Mouse (Mus musculus): ENCODE measurements around the gene Slc22a18. TPM values are rescaled to one million over a fixed set of nuclear protein-coding genes. Genes with fewer than 3 reads are reported as not detected.

Gene Slc22a18
- under 1 TPM; 0.42 to 0.62 TPM for total RNA-seq (2021)
- long read RNA-seq, experiment 1, partial matches to known transcripts = 0 of 1 reads
- long read RNA-seq, experiment 1, other reads (novel, unspliced or antisense) = 1 of 1 reads
- long read RNA-seq, experiment 2 = 0 reads

DNA sequence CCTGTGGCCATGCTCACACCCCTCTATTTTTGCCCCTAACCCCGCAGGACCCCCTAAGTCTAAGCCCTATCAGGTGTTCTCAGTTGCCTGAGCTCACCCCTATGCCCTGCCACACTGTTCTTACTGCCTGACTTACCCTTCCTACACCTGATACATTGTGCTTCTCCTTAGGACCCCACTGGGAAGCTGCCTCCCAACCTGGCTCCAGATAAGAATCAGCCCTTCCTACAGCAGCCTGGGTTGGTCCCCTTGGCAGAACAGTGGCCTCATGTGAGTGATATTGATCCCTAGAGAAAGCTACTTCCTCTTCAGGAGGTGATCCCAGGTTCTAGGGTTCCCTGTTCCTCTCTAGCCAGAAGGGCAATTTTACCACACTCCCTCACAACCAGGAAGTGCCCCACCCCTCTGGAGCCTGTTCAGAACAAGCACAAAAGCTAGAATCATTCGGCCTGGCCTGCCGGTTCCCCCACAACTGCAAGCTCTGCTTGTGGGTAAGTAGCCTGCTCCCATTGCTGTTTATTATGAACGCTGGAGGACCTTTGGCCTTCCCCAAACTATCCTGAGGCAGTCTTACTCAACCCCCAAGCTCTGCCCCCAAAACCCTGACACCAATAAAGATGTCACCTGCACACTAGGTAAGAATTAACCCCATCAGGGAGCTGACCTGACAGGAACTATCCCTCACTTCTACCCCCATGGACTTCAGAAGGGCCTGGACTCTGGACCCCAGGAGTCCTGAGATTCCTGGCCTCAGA is at the start of gene Slc22a18:
Gene Slc22a18 (plus strand): TSS at position 390 of the 755 bp plus-strand sequence.
- intact Hi-C loops (cut with DNase I) = loop anchor here (10.0 kb wide), 1 partner anchor 281 kb away; the partner anchor contains the start of gene Osbpl5
- DNase-seq (ENCODE audit: low spot score in 2 of 2) = no peak

DNA sequence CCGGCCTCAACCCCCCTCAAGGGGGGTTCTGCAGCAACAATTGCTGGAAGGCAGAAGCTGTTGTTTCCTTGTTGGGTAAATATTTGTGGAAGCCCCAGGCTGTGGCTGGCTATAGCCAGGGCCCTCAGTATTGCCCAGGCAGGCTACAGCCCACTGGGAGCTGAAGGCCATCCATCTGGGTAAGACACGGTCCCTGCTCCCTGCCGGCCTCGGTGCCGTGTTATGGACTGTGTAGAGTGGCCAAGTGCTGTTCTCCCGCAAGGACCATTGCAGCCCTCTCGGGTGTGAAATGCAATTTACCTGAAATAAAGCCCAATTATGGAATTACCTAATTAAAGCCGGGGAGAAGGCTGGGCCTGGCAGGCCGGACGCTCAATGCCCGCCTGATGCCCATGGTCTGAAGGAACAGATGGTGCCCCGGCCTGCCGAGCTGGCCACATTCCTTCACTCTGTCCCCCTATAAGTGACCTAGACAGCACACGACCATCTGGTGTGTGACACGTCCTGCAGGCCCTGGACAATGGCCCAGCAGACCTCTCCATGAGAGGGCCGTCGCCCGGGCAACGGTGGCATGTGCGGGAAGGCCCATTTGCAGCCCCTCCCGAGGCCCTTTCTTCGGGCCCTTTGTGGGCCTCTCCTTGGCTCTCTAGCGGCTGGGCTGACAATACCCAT is 45.3 kb upstream of the Slc22a18 start:
- no peak for DNase-seq (ENCODE audit: low spot score in 2 of 2)
- intact Hi-C loops (cut with DNase I) = no loop called here

DNA sequence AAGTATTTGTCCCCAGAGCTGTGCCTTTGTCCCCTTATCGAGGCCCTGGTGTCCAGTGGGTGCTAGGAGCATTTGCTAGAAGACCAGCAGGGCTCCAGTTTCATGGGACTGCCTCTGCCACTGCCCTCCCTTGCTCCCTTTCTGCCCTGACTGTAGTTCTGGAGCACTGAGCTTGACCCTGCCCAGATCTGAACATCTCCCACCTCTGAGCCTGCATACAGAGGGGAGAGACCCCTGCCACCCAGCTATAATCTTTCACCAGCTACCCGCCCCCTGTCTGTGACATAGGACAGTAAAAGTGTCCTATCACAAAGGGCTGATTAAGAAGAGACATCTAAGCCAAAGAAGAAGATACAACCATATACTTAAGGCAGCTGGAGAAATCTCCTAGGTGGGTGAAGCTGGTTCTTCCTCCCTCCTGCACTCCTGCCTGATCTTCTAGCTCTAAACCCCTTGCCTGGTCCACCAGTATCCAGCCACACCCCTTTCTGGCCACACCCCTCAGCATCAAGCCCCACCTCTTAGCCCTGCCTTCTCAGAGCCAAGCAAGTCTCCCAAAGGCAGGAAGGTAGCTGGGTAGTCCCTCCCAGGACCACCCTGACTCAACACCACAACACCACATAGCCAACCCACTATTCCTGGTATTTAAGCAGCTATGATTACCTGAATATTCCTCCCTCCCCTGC is 44.6 kb upstream of the Slc22a18 start:
- DNase-seq (ENCODE audit: low spot score in 2 of 2) = no peak
- intact Hi-C loops (cut with DNase I) = no loop called here

DNA sequence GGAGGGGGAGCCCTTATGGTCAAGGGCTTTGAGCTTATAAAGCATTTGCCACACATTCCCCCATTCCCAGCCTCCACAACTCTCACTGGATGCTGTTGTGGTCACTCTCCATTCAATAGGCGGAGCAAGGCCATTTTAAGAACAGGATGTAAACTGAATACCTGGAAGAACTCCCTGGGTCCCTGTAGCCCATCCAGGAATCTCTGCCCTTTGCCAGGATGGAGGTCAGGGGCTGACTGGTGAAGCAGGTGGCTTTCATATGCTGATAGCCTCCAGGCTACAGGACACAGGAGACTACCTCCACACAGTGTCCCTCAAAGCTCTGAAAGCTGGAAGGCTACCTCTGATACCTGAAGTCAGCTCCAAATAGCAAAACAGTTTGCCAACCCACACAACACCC is 40.9 kb upstream of the Slc22a18 start:
- intact Hi-C loops (cut with DNase I) = no loop called here
- no peak for DNase-seq (ENCODE audit: low spot score in 2 of 2)

DNA sequence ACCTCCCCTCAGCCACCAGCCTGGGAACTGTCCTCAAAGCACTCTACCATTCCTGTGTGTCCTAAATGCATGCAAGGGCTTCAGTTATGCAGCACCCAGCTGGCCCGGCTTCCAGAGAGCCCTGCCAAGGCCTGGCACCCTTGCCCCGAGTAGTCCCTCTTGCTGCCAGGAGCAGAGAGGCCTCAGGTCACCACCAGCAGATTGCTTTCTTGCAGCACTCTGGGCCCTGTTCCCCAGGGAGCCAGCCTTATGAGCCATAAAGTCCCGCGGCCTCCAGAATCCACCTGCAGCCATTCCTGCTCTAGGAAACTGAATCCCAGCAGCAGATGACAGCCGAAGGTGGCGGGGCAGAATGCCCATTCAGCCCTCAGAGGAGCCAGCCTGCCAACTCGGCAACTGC is 40.2 kb upstream of the Slc22a18 start:
- DNase-seq (ENCODE audit: low spot score in 2 of 2) = peak in 1 of 2 experiments; percentile 31
- intact Hi-C loops (cut with DNase I) = no loop called here

DNA sequence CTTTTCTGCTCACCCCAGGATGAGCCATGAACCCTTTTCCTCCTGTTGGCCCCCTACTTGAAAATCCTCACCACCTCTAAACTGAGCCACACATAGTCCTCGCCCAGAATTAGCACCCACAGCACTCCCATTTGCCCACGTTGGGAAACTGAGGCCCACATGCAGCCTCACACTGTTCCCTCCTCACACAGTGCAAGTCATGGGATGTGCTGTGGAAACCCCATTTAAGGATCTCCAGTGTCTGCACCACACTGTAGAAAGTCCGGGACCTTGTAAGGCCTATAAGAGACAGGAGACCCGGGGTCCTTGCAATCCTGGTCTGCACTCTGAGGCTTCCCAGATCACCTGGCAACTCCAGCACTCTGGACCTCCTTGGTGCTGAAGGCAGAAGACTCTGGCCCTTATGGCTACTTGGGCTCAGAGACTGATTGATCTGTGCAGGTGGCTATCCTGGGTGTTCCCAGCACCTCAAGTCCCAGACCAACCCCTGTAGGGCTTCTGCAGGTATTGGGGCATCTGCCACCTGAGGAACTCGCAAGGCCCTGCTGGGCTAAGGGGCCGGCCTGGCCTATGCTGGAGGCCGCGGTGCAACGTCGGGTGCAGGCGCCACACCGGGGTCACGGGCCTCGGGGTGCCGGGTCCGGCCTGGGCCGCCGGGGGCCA is 36.2 kb upstream of the Slc22a18 start:
- intact Hi-C loops (cut with DNase I) = no loop called here
- no peak for DNase-seq (ENCODE audit: low spot score in 2 of 2)

DNA sequence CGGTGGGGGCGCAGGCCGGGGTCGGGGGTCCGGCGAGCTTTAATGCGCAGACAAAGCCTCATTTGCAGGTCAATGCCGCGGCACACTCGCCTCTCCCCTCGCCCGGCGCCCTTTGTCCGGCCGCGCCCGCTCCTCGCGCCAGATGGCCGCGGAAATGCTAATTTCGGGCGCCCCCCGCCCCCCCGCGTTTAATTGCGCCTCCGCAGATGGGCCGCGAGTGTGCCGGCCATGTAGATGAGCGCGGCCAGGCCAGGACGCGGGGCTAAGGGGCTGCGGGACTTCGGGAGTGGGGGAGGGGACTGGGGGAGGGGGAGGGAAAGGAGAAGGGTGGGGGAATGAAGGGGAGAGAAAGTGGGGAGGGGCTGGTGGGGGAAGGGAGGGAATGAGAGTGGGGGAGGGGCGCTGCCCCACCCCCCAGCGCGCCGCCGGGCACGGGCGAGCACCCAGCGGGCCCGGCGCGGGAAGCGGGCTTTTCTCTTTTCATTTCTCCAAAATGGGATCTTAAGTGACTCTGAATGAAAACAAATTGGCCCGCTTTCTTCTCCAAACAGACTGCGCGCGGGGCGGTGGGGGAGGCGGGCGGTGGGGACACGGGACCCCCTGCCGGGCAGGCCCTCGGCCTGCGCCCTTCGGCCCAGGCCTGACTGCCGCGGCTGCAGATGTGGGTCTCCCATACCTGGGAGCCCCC is 35.5 kb upstream of the Slc22a18 start:
- no peak for DNase-seq (ENCODE audit: low spot score in 2 of 2)
- intact Hi-C loops (cut with DNase I) = no loop called here

DNA sequence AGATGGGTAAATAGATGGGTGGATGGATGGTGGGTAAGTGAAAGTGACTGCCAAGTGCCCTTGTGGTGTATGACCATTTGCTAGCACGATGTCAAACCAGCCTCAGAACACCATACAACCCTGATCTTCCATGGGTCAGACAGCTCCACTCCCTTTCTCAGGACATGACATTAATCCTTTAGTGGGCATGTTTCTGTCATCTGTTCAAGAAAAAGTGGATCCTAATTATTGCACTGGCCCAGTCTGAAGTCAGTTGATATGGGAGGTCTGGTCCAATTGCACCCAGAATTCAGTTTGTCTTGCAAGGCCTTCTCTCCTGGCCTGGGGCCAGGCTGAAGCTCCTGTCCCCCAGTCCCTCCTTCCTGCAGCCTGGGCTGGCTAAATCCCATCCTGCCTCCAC is 34.6 kb upstream of the Slc22a18 start:
- DNase-seq (ENCODE audit: low spot score in 2 of 2) = no peak
- intact Hi-C loops (cut with DNase I) = no loop called here

DNA sequence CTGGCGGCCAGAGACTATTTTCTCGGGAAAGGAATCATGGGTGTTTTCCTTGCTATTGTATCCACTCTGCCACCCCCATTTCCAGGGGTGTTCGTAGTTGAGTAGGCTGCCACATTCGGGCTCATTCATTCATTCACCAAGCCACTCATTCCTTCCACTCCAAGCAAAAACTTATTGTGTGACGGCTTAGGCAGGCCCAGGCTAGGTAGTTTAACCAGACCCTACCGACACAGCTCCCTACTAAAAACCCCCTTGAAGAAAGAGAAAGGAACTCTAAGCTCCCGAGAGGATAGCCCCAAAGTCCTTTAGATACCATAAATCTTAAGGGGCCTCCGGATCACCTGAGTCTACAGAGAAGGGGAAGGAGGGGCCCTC is 29.0 kb upstream of the Slc22a18 start:
- intact Hi-C loops (cut with DNase I) = no loop called here
- no peak for DNase-seq (ENCODE audit: low spot score in 2 of 2)

DNA sequence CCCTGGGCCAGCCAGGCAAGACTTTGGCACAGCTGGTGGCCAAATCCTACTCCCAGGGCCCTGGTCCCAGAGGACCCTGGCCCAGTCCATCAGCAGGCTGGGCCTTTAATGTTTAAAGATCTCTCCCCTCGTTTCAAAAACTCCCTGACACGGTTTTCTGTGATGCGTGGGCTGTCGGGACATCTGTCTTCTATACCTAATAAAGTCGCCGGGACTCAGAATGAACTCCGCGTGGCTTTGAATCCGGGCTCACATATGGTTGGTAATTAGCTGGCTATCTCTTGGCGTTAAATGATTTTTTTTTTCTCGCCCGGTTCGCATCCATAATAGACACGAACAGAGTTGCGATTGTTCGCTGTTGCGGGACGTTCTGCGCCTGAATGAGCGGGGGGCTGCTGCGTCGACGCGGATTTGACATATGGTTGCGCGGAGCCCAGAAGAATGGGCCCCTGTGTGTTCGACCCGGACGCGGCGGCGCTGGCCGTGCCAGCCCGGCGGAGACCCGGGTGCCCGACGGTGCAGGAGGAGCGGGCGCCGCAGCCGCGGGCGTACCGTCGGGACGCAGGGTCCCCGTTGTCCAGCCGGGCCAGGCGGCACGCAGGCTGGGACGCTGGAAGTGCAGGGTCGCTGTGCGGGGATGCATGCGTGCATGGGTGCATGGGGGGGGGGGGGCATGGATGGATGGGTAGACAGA is 28.4 kb upstream of the Slc22a18 start:
- no peak for DNase-seq (ENCODE audit: low spot score in 2 of 2)
- intact Hi-C loops (cut with DNase I) = no loop called here

DNA sequence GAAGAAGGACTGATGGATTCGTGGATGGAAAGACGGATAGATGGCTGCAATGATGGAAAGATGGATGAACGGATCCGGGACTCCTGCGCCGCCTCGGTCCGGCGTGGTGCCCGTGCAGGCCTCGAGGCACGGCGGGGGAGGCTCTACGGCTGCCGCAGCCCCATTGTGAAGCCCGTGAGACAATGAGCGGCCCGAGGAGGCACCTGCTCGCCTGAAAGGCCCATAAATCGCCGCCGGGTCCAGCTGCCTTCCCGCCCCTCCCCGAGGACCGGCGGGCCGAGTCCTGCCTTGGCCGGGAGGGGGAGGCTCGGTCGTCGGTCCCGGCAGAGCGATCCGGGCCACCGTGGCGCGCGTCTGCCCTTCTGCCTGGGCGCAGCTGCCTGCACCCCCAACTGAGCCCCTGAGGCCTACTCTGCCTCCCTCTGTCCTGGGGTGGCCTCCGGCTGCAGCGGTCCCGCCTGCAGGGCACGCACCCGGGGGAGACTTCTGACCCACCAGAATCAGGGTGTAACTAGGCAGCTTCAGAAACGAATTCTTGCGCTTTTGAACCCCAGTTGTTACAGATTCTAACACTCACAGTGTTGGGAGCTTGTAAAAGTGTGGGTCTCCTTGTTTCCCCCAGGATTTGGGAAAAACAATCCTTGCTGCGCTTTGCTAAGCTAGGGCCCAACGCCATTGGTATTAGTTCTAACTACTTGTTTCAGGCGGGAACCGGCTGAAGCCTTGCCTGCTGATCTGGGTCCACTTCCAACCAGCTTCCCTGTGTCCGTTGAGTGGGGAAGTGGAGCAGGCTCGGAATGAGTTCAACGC is 27.7 kb upstream of the Slc22a18 start:
- DNase-seq (ENCODE audit: low spot score in 2 of 2) = no peak
- intact Hi-C loops (cut with DNase I) = no loop called here

DNA sequence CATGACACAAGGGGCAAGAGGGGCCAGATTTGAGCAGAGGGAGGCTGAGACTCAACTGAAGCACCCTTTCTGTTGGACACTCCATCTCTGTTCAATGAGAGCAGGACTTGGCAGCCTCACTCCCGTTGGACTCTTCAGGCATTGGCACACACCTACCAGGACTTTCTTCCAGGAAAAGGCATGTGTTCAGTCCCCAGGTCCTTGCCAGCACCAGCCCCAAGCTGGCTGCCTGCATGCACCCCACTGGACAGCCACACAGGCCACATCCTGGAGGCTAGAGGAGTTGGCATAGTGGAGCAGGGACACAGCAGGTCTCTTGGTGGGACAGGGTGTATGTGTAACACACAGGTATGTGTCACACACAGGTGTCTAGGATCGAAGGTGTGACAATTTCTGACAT is 26.4 kb upstream of the Slc22a18 start:
- intact Hi-C loops (cut with DNase I) = no loop called here

DNA sequence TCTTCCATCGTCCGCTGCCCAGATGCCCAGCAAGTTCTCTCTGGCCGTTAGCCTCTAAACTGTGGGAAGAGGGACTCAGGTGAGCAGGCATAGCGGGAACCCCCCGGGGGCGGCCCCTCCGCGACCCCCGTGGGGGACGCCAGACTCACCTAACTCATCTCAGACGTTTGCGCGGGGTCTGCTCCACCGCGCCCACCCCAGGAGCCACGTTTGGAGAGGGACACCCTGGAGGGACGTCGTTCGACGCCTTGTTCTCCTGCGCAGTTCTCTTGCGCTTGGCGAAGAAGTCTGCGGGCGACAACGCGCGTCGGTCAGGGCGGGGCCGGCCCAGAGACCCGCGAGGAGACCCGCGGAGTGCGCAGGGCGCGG is 14.6 kb upstream of the Slc22a18 start:
- no peak for DNase-seq (ENCODE audit: low spot score in 2 of 2)
- intact Hi-C loops (cut with DNase I) = no loop called here

More for the DNA sequence above, 26.4 kb upstream of the Slc22a18 start:
- no peak for DNase-seq (ENCODE audit: low spot score in 2 of 2)

DNA sequence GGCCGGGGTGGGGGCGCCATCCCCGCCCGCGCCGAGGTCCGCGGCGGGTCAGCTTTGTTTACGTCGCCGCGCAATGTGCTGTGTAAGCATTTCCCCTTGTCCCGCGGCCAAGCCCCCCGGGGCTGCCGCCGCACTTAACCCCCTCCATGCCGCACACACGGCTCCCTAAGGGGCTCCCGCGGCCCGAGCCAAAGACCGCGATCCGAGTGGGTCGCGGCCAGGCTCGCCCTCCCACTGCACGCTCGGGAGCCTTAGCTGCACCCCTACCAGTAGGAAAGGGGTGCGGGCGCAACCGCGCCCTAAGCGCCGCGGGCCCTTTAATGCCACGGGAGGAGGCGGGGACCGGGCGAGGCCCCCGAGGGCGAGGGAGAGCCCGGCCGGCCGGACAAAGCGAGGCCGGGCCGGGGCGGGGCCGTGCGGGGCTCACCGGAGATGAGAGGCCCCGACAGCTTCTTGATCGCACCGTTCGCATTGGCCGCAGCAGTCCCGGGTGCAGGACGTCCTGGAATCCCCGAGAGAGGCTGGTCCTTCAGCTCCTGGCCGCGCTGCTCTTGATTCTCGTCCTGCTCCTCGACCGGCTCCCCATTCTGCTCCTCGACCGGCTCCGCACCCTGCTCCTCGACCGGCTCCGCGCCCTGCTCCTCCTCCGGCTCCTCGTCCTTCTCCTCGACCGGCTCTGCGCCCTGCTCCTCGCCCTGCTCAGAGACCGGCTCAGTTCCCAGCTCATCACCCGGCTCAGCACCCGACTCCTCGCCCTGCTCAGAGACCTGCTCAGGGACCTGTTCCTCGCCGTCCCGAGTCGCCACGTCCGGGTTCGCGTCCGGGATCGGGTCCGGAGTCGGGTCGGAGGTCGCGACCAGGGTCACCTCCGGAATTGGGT is 14.0 kb upstream of the Slc22a18 start:
- DNase-seq (ENCODE audit: low spot score in 2 of 2) = no peak
- intact Hi-C loops (cut with DNase I) = loop anchor here (5.0 kb wide), 2 partner anchors 87 to 162 kb away; no protein-coding TSS in a partner anchor

DNA sequence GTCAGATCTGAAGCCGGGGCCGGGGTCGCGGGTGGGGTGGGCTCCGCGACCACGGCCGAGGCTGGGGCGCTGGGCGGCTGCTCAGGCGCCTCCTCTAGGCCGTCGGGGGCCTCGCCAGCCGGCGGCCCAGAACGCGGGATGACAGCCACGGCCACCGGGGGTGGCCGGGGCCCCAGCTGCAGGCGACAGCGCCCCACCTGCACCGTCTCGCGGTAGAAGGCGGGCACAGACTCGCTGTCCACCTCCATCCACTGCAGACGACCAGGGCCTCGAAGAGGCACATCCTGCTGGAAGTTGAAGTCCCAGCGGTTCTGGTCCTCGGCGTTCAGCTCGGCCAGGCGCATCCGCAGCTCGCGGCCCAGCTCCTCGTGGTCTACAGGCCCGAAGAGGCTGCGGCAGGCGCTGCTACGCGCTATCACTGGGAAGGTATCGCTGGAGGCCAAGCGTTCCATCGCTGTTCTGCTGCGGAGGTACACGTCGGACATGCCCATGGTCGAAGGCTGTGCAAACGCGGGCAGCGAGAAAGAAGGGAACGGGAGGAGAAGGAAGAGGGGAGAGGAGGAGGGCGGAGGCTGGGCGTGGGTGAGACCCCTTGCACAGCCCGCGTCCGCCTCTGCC is 13.2 kb upstream of the Slc22a18 start:
- DNase-seq (ENCODE audit: low spot score in 2 of 2) = no peak
- intact Hi-C loops (cut with DNase I) = loop anchor here (5.0 kb wide), 2 partner anchors 88 to 163 kb away; no protein-coding TSS in a partner anchor

DNA sequence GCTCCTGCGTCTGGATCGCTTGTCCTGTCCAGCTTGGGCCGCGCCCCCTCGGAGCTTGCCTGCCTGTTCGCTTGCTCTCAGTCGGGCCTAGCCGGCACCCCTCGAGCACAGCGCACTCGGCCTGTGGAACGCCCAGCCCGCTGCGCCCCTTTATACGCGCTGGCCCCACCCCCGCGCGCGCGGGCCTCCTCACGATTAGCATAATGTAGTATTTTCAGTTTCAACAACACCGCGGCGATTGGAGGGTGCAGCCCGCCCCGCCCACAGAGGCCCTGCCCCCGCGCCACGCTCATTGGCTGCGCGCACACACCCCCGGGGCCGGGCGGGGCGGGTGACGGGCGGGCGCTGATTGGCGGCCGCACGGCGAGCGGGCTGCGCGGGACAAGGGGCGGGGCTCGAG is 12.7 kb upstream of the Slc22a18 start, which contains the start of gene Cdkn1c:
Gene Cdkn1c (minus strand): TSS at position 177 of the 400 bp plus-strand sequence.
- intact Hi-C loops (cut with DNase I) = loop anchor here (5.0 kb wide), 2 partner anchors 89 to 164 kb away; no protein-coding TSS in a partner anchor
- peak; percentile 82 to 85 for DNase-seq (ENCODE audit: low spot score in 2 of 2)

All from left cerebral cortex, postnatal 14 days (tissue).